Mouse (Mus musculus) lung, postnatal 10 days (tissue): ENCODE measurements around the gene Inpp5a.

Experiments used
- DNase-seq: peaks from one replicate; pipeline ENCODE4 v3.0.0; 2021

Inpp5a gene

GRCm38 (mm10) chr7:139547325-139547724, 158.4 kb downstream of the Inpp5a start:
- DNase-seq, result no peak

GRCm38 (mm10) chr7:139550086-139550783, 161.3 kb downstream of the Inpp5a start:
- DNase-seq, result no peak

GRCm38 (mm10) chr7:139551519-139551918, 162.6 kb downstream of the Inpp5a start:
- no peak for DNase-seq

GRCm38 (mm10) chr7:139556331-139556730, 167.4 kb downstream of the Inpp5a start:
- DNase-seq, result no peak

- DNase-seq, result no peak
Observed at GRCm38 (mm10) chr7:139556746-139557526, 168.0 kb downstream of the Inpp5a start.

GRCm38 (mm10) chr7:139559659-139560058, 170.8 kb downstream of the Inpp5a start:
- no peak for DNase-seq

- DNase-seq, result no peak
Observed at GRCm38 (mm10) chr7:139563425-139563824, 174.5 kb downstream of the Inpp5a start.

- no peak for DNase-seq
Observed at GRCm38 (mm10) chr7:139564161-139564560, 175.3 kb downstream of the Inpp5a start.

GRCm38 (mm10) chr7:139565998-139566397, 177.1 kb downstream of the Inpp5a start:
- no peak for DNase-seq

DNA sequence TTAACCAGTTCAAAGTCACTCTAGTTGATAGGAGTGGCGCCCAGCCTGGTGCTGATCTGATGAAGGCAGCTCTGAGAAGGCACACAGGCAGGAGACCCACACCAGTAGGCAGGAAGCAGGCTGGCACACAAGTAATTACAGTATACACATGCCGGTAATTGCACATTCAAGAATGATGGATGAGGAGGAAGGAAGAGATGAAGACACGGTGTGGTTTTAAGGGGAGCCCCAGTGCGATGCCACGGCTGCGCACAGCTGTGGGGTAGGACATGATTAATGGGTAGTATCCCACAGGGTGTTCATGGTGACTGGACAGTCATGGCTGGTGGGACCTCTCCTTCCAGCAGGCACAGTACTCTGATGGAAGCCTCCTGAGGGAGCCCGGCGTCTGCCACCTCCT, 177.6 kb downstream of the Inpp5a start:
- DNase-seq, result no peak

DNA sequence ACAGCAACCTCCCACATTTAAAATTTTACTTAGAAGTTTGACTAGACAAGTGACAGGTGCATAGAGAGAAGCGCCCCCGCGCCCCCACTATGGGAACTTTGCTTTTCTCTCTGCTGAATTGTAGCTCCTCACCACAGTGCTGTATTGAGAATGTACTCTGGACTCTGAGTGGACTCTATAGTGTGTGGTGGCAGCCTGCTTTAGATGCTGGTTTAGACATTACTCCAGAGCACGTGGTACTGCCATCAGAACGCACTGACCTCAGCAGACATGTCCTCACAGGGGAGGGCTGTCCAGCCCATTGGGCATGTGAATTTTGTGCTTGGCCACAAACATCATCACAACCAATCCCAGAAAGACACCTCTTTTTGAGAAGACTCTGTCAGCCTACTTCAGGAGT, 181.9 kb downstream of the Inpp5a start:
- no peak for DNase-seq

DNA sequence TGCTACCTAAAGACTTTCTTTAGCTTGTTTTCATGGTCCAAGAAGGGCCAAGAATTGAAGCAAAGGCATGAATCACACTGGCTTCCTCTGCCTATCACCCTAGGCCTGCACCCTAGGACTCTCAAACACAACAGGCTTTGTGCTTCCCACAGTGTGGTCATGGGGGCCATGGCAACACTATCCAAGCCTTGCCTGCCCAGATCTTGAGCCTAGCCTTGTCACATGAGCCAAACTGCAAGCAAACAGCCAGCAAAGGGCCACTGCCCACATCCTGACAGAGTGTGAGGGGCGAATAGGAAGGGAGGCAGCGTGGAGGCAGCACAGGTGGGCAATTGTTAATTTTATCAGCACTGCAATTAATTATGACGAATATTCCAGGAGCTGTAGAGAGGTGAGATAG, 183.8 kb downstream of the Inpp5a start:
- no peak for DNase-seq

GRCm38 (mm10) chr7:139576064-139576686, 187.3 kb downstream of the Inpp5a start:
- DNase-seq, result no peak

DNA sequence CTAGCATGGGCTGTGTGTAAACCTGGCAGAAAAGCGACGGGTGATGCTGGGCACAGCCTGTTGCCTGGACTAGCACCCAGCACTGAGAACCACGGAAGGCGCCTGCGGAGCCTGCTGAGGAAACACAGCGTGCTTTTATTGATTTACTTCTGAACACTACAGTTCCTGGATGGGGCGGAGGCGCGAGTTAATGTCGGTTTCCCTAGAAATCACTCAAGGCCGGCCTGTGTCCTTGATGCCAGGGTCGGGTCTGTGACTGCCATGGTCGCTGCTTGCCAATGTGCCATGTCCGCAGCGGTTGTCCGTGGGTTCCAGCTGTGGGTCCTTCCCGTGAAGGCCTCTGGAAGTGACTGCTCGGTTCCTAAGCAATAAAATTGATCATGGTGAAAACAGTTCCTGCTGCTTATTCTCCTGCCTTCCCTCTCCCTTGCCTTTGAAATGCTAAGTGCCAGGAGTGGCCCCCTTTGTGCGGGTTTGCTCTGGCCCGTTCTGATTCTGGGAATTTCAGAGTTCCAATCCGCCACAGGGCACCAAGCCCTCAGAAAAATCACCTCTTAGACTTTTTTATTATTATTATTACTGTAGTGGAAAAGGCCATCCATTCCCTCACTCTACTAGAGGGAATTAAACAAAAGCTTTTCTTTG, 190.5 kb downstream of the Inpp5a start:
- DNase-seq, result no peak

DNA sequence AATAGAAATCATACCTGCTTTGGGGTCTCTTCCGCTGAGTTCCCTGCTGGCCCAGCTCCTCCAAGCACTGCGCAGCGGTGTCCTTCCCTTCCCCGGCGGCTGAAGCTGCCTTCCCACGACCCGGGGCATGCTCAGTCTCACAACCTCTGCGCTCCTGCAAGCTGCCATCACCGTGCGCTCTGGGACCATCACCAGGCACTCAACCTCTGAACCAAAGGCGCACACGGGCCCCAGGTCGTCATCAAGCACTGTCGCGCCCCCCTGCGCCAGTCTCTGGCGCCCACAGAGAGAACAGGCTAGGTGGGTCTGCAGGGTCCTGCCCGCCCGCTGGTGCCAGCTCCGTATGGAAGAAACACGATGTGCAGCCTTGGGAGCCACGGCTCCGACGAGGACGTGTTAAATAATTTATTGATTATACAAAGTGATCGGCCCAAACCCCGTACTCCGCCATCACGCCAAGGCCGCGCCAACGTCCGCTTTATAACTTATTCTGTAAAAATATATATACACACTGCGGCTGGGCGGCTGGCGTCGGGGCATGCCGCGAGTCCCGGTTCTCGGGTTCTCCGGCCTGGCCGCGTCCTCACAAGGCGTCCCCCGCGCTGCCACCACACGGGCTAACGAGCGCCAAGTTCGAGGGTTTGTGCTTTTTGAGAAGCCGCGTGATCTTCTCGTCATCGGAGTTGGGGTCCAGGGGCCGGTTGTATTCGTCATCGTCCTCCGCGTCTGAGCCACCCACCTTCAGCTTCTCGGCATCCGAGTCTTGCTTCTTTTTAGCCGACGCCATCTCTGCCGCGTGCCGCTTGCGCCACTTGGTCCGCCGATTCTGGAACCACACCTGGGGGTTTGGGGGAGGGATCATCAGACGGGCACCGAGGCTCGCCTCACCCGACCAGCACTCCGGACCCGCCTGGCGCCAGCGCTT, 192.2 kb downstream of the Inpp5a start:
- DNase-seq, result peak; percentile 10

DNA sequence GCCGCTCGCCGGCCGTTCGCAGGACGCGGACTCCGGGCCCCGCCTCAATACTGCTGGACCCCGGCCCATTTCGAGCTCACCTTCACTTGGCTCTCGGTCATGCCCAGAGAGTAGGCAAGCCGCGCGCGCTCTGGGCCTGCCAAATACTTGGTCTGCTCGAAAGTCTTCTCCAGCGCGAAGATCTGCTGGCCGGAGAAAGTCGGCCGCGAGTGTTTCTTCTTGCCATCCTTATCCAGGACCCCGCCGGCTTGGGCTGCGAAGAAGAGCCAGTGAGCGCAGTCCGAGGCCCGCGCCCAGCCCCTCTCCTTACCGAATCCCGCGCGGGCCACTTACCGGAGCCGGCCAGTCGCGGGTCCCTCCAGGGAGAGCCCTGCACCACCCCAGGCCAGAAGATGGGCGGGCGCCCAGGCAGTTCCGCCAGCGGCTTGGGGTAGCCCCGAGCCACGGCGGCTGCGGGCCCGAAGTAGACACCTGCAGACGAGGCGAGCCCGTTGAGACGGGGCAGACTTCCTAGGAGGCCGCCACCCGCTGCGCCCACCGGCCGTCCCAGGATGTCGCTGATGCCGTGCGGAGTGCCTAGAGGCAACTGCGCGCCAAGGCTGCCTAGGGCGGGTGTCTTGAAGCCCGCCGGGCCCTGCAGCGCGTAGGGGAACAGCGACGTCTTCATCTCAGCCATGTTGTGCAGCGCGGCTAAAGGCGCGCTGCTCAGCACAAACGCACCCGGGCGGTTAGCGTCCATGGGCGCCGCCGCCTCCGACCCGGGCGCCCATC, 193.1 kb downstream of the Inpp5a start:
- peak; percentile 9 for DNase-seq

GRCm38 (mm10) chr7:139582595-139582994, 193.7 kb downstream of the Inpp5a start, which contains the start of gene Nkx6-2:
Gene Nkx6-2, minus strand, starts transcription at chr7:139582797.
- peak; percentile 40 for DNase-seq

- DNase-seq, result no peak
Observed at GRCm38 (mm10) chr7:139583094-139583737, 194.3 kb downstream of the Inpp5a start.

DNA sequence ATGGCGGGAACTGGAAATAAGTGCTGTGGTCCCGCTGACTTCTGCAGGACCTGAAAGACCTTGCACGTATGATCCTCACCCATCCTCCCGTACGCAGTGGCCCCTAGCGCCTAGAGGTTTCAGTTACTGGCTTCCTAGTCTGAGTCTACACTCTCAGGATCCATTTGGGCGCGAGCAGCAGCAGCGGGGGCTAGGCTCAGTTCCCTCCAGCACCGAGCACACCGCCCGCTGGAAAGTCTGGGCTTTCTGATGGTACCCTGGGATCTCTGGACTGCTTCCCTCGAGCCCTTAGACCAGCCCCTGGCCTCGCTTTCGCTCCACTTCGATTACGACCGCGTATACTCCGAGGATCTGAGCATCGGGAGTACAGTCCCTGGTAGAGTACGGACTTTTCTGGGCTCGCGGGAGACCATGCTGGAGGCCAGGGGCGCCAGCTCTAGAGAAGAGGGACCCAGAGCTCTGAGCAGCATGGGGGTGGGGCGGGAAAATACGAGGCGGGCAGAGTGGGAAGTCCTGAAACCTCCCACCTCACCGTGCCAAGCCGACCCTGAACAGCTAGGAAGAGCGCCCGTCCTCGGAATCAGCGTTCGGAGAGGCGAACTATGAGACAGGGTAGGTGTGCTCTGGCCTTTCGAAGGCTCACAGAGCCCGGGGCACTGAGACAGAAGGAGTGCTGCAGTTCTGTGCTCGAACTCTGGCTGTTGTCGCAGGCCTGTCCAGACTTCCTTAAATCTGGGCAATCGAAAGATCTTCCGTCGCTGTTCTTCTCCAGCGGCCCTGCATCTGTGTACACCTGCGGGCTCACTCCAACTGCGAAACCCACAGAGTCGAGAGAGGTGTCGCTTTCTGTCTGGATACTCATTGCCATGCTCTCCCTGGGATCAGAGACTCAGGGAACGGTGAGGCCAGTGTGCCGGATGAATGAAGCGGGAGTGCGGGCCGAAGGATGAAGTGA, 195.6 kb downstream of the Inpp5a start:
- DNase-seq, result no peak
